Mouse (Mus musculus) cerebellum, adult 2 months (tissue): Measurements from ENCODE around the gene Acss3.

Source experiments
- CTCF ChIP-seq: fragments of 200-500 bp; IDR thresholded peaks from 2 replicates; pipeline ENCODE4 v1.5.1; 2011; ENCODE audit warnings: low read depth, mild to moderate bottlenecking, control low read depth, low read length, moderate library complexity, borderline replicate concordance; ENCODE audit not compliant: insufficient read depth
- POLR2A ChIP-seq: fragments of 200-500 bp; IDR thresholded peaks from 2 replicates; pipeline ENCODE4 v1.6.1; 2011; ENCODE audit warnings: low read length, control low read depth, borderline replicate concordance; ENCODE audit not compliant: insufficient read depth

DNA sequence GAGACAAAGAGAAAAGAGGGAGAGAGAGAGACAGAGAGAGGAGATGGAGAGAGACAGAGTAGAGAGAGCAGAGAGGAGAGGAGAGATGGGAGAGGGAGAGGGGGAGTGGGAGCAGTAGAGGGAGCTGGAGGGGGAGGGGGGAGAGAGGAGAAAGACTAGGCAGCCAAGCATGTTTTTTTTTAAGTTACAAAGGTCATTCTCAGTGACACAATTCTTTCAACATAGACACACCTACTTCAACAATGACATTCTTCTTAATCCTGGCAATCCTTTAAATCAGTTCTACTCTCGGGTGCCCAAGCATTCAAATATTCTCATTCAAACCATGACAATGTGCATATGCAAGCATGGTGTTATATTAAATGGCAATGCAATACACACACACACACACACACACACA is 19.4 kb upstream of the Acss3 start:
- TF ChIP-seq CTCF (no peak), POLR2A (no peak)
